Mouse (Mus musculus) CD4-positive, CD25-positive, alpha-beta regulatory T cell (primary cell): ENCODE measurements around the gene Ddrgk1. TPM values are rescaled to one million over a fixed set of nuclear protein-coding genes. Genes with fewer than 3 reads are reported as not detected.

Experiments
- polyA plus RNA-seq: library from polyadenylated mRNA; unstranded; fragments of 100-300 nt; shearing (Covaris generic); gene quantifications from one replicate; pipeline ENCODE4 v1.2.1, GENCODE M21; 2017

Gene Ddrgk1
- 160 TPM for polyA plus RNA-seq

GRCm38 (mm10) chr2:130664102-130664701 lies at the start of gene Ddrgk1:
TSS of gene Ddrgk1 (minus strand) at chr2:130664659.

GRCm38 (mm10) chr2:130697153-130697810 lies 32.8 kb upstream of the Ddrgk1 start, which contains the start of gene Slc4a11:
TSS of gene Slc4a11 (minus strand) at chr2:130697519.

GRCm38 (mm10) chr2:130667559-130667958 lies 3.1 kb upstream of the Ddrgk1 start, which contains the start of gene Itpa:
TSS of gene Itpa (plus strand) at chr2:130667610.

GRCm38 (mm10) chr2:130642684-130643369 lies 21.6 kb downstream of the Ddrgk1 start, which contains the start of gene Lzts3:
TSS of gene Lzts3 (minus strand) at chr2:130642803.

GRCm38 (mm10) chr2:130629839-130630203 lies 34.6 kb downstream of the Ddrgk1 start, which contains the start of the genes Fastkd5 and Ubox5:
TSS of gene Fastkd5 (minus strand) at chr2:130630027.
TSS of gene Ubox5 (minus strand) at chr2:130630038.

Other genes starting within 250 kb of the Ddrgk1 start
- gene Vps16, start 240.3 kb downstream of the Ddrgk1 start, polyA plus RNA-seq: 247 TPM
- gene Pced1a, start 240.0 kb downstream of the Ddrgk1 start, polyA plus RNA-seq: 21.9 TPM
- 183 TPM for gene Ptpra, start 214.4 kb downstream of the Ddrgk1 start, polyA plus RNA-seq
- 124 TPM for gene Mrps26, start 100.9 kb downstream of the Ddrgk1 start, polyA plus RNA-seq
- gene Oxt, start 88.5 kb downstream of the Ddrgk1 start, polyA plus RNA-seq: not detected
- gene Avp, start 82.1 kb downstream of the Ddrgk1 start, polyA plus RNA-seq: not detected
- gene Fastkd5, start 34.6 kb downstream of the Ddrgk1 start, polyA plus RNA-seq: 13.6 TPM
- 13.4 TPM for gene Ubox5, start 34.6 kb downstream of the Ddrgk1 start, polyA plus RNA-seq
- 1.0 TPM for gene Lzts3, start 21.9 kb downstream of the Ddrgk1 start, polyA plus RNA-seq
- 49.4 TPM for gene Itpa, start 3.0 kb upstream of the Ddrgk1 start, polyA plus RNA-seq
- 0.14 TPM for gene Slc4a11, start 32.9 kb upstream of the Ddrgk1 start, polyA plus RNA-seq
- 16.5 TPM for gene 4930402H24Rik, start 241.7 kb upstream of the Ddrgk1 start, polyA plus RNA-seq
- gene Atrn, start 241.8 kb upstream of the Ddrgk1 start, polyA plus RNA-seq: 14.3 TPM